Mouse (Mus musculus) brain, adult 2 months (tissue): ENCODE results near the gene Pga5.
A peak's percentile ranks its signal among the peaks of the same experiment; 100 is the strongest.

ENCODE experiments used
- DNase-seq: peaks from one replicate; pipeline ENCODE4 v3.0.0; 2011; ENCODE audit warnings: low read depth, low spot score

Pga5 gene

DNA sequence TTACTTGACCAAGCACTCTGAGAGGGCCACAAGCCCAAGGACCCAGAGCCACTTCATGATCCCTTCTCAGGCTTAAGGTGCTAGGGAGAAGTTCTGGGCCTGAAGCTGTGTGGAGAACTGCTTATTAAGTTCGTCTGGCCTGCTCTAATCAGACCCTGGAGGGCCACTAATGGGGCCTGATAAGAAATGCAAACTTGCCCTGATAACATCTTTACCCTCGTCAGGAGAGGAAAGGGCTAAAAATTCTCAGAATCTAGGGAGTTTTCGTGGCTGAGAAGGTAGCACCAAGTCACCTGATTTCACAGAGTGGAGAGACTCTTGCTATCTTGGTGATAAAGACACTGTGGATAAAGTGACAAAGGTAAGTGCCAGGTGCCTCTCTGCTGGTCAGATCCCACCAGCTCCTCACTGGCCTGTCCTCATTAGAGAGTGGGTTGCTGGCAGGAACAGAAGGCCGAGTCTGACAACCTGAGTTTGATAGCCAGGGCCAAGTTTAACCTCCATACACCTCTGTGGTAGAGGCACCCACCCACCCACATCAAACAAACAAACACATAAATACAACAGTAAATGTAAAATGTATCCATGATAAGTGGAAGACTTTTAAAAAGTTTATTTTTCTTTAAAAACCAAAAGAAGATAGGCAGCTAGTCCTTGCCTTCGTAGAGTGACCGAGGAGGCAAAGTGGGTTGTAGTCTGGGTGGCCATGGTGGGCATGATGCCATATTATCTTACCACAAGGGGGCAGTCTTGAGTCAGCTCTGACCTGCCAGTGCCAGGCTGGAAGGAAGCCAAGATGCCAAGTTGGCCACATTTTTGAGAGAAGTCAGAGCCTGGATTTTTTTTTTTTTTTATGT lies at the start of gene Pga5:
Pga5 (minus strand) TSS at position 157 of the 857 bp plus-strand sequence.
- peak; percentile 91 for DNase-seq

- peak; percentile 84 for DNase-seq
Measured at GRCm38 (mm10) chr19:10724629-10725363, 46.9 kb upstream of the Pga5 start.

- peak; percentile 46 for DNase-seq
Measured at GRCm38 (mm10) chr19:10723649-10724048, 45.8 kb upstream of the Pga5 start.

DNA sequence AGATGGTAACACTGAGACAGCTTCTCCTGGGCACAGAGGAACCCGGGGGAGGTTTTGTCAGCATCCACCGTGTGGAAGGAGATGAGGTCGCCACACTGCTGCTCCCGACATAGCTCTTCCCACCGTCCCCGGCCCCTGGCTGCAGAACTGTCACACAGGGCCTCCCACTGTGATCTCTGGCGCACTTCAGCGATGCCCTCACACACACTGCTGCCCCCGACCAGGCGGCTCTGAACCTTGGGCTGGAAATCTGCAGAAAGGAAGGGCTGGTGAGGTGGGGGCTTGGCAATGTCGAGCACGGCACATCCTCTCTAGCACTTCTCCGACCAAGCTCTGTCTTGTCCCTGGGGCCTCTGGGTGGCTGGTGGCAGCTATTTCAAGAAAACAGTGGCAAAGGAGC lies 45.2 kb upstream of the Pga5 start:
- DNase-seq, result peak; percentile 58

DNA sequence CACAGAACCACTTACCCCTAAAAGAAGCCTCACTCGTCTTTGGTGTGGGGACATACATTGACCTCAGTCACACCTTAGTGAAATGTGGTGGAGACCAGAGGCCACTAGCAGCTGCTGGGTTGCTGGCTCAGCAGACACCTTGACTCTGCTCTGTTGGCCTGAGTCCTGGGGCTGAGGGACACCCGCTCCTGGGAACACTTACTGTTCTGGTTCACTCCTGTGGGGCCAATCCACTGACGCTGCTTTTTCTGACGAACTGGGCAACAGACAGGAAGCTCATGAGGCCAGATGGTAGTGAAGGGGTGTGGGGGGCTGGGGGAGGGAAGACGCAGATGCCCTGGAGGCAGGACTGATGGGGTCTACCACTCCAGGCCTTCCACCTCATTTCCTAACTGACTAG lies 43.2 kb upstream of the Pga5 start:
- DNase-seq, result no peak

GRCm38 (mm10) chr19:10720524-10720923 lies 42.7 kb upstream of the Pga5 start:
- no peak for DNase-seq

- peak; percentile 91 for DNase-seq
Measured at GRCm38 (mm10) chr19:10719751-10720150, 41.9 kb upstream of the Pga5 start.

DNA sequence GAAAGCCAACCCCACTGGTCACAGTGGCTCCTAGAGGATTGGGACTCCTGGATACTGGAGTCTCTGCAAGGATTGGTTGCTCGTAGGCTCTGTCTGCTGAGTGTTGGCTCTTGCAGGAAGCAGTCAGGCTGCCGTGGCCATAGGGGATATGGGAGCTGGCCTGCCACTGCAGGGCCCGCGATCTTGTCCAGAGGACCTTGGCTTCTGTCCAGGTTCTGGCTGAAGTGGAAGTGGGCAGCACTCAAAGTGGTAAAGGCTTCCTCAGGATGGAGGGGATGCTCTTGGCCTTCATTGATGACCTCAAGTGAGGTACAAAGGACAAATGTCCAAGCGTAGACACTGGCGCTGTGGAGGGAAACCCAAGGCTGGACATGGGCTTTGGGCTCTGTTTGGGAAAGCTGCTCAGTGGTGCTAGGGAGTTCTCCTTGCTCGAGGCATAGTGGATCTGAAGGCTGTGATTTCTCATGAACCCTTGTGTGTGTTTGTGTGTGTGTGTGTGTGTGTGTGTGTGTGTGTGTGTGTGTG lies 40.4 kb upstream of the Pga5 start:
- no peak for DNase-seq

DNA sequence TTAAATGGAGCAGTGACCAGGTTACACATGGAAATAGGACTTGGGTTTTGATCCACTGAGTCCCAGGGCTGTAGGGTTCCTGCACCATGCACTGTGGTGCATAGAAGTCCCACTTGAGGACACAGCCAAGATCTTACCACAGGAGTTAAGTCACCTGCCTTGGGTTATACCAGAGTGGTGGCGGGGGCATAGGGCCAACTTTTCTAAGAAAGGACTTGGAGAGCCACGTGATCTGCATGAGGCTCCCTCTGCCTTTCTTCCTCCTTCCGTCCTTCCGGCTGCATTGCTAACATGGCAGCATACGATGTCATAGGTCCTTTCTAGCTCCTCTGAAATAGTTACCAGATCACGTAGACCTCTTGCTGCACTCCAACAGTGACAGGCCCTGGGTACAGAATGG lies 37.6 kb upstream of the Pga5 start:
- DNase-seq, result no peak

- peak; percentile 95 for DNase-seq
Measured at GRCm38 (mm10) chr19:10714682-10715475, 37.0 kb upstream of the Pga5 start.

DNA sequence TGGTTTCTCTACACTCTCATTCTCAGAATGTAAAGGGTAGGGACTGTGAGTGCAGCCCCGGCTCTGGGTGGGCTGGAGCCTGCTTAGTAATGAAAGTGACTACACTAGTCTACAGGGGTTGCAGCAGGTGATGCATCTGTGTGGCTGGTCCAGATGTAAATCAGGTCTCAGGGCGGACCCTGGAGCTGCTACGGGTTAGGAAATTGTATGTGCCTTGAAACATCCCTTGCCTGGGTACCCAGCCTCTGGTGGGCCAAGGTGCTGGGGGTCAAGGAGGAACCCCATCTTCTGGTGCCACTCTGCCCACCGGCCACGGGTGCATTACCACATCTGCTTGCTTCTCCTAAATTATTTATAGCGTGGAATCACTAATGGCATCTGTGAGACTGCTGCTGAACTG lies 36.3 kb upstream of the Pga5 start:
- DNase-seq, result no peak

DNA sequence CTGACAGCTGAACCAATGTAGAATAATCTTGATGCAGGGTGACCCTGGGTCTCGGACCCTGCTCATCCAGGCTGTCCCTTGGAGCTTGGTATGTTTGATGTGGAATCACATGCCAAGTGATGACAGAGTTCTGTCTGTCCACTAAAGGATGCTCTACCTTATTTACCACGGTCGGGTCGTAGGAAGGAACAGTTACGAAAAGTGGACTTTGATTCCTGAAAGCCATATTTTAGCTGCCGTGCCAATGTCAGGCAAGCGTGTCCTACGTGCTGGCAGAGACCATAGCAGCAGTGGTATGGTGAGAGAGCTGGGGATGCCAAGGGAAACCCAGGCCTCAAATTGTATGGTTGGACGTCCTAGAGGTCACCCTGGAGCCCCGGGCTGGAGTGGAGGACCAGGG lies 35.7 kb upstream of the Pga5 start:
- DNase-seq, result no peak

- DNase-seq, result no peak
Measured at GRCm38 (mm10) chr19:10712646-10713045, 34.8 kb upstream of the Pga5 start.

- no peak for DNase-seq
Measured at GRCm38 (mm10) chr19:10712194-10712593, 34.3 kb upstream of the Pga5 start.

DNA sequence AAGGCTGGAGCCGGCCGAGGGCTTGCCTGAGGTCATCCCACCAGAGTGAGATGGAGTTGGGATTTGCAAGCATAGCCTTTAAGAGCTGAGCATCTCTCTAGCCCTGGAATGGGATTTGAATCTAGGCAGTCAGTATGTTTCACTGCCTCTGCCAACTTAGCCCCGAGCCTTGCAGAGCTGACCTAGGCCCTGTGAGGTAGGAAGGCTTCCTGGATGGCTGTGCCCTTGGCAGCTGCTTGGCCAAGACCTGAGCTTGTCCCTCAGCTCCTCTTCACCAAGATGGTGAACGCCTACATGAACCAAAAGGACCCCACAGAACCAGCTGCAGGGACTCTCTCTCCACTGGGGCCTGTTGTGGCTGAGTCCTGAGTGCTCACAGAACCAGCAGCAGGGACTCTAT lies 32.9 kb upstream of the Pga5 start:
- no peak for DNase-seq

DNA sequence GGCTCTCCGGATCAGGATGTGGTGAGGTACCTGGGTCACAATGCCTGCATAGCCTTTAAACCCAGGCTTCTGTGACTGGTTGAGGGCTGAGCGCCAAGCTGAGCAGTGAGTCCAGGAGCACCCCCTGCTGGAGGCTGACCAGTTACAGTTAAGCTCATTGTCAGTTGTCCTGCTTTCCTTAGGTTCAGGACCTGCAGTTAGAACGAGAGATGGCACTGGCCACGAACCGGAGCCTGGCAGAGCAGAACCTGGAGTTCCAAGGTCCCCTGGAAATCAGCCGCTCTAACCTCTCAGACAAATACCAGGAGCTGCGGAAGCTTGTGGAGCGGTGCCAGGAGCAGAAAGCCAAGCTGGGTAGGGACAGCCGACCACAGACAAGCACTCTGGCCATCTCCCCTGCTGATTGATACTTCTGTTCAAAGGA lies 32.2 kb upstream of the Pga5 start:
- DNase-seq, result peak; percentile 93

DNA sequence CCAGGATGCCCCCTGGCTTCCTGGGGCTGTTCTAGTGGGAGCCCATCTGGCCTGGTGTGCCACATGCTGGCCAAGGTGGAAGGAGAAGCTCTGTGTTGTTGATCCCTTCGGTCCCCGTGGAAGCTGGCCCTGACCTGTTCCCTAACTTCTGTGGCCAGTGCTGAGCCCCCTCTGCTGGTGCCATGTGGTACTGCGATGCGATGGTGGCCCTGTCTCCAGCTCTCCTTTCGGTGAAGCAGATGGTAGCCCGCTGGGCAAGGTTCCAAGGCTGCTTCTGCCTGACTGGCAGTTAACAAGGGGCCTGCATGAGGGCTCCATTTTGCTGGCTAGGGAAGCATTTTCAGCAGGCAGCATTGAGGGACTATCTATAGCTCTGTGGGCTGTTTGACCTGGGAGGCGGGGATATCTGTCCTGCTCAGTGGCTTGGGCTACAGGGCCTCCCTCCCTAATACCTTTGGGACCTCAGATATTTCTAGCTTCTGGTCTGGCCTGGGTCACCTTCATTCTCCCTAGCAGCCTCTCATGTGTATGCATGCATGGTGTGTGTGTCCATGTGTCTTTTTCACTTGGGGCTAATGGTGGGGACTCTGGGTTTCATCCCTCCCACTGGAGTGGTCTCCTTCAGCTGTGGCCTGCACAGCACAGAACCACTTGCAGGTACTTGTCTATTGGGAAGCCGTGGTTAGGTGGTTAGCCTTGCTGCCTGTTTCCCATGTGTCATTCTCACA lies 31.7 kb upstream of the Pga5 start:
- DNase-seq, result peak; percentile 100

- DNase-seq, result no peak
Measured at GRCm38 (mm10) chr19:10708900-10709299, 31.0 kb upstream of the Pga5 start.

DNA sequence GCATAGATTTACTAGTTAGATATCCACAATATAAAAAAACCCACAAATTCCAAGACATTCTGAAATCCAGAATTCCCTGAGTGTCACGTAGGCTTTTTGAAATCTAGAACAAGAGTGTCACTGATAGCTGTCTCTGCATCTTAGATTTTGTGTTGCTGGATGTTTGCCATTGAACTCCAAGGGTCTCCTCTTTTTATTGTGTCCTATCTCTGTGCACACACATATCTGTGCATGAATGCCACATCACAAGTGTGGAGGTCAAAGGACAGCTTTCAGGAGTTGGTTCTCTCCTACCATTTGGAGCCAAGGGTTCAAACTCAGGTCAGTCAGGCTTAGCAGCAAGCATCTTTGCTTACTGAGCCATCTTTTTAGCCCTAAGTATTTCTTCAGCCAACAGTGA lies 30.0 kb upstream of the Pga5 start:
- DNase-seq, result no peak

GRCm38 (mm10) chr19:10707087-10707875 lies 29.4 kb upstream of the Pga5 start:
- peak; percentile 77 for DNase-seq
